ENCODE assay signal across 9 mouse cellular contexts in the genomic region with DNA sequence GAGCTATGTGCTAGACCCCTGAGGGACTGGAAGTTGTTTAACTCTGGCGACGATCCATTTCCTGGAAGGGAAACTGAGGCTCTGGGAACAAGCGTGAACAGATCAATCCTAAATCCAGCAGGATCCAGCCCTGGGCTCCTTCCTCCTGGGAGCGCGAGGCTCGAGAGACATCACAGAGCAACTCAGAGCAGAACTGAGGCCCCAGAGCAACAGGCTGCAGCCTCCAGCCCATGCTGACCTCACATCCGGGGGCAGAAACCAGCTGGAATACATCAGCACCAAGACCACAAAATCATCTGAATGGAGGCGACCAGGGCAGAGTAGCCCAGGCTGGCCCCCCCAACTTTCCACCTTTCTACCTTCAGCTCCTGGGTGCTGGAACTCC. TPM values are rescaled to one million over a fixed set of nuclear protein-coding genes. Genes with fewer than 3 reads are reported as not detected.
A peak's percentile ranks its signal among the peaks of the same experiment; 100 is the strongest.
DNase-seq lines count a peak whose midpoint lies in the region; ATAC-seq and TF ChIP-seq lines count a peak whose summit lies in the region.
"Had no signal": no experiment of that assay in that cellular context is flagged by ENCODE, and none has a peak within 500 bp of the region (broad histone marks: within the 10 kb centered on the region; RNA-seq: fewer than 3 reads in every experiment).

No protein-coding gene starts in this region.

- TF ChIP-seq CTCF in gastrocnemius, adult 2 months (IDR thresholded peaks at IDR 0.05): no peak

- H3K4me3 ChIP-seq in heart, embryonic 11.5 days (ENCODE audit: low read depth, low read length): no peak overlapping the region
- H3K4me3 ChIP-seq in heart, embryonic 16.5 days (ENCODE audit: low read length): no peak overlapping the region
- H3K4me3 ChIP-seq in limb, embryonic 10.5 days: peak overlapping the region; percentile 44
- peak overlapping the region; percentile 10; the same call in 1 of the 2 replicates for H3K4me3 ChIP-seq in neural tube, embryonic 13.5 days
- H3K4me3 ChIP-seq in gastrocnemius, adult 2 months: no peak overlapping the region
- H3K4me3 ChIP-seq: heart, adult 2 months had no signal

- H3K4me2 ChIP-seq in heart, embryonic 11.5 days: peak overlapping the region; percentile 41
- H3K4me2 ChIP-seq in heart, embryonic 16.5 days (ENCODE audit: low read depth, low read length): peak overlapping the region; percentile 24; the same call in 1 of the 2 replicates
- H3K4me2 ChIP-seq in neural tube, embryonic 13.5 days: peak overlapping the region; percentile 43

- H3K36me3 ChIP-seq in heart, embryonic 11.5 days (ENCODE audit: control insufficient read depth, insufficient read depth, low read length): no peaks in the 10 kb centered on the region
- no peaks in the 10 kb centered on the region for H3K36me3 ChIP-seq in heart, embryonic 16.5 days (ENCODE audit: control insufficient read depth, insufficient read depth)
- H3K36me3 ChIP-seq in limb, embryonic 10.5 days: no peaks in the 10 kb centered on the region
- no peaks in the 10 kb centered on the region for H3K36me3 ChIP-seq in neural tube, embryonic 13.5 days

- peaks cover 3% of the 10 kb centered on the region for H3K9me3 ChIP-seq in heart, embryonic 11.5 days (replicated peaks; ENCODE audit: control insufficient read depth, low read length)
- H3K9me3 ChIP-seq in heart, embryonic 16.5 days (replicated peaks; ENCODE audit: control insufficient read depth, low read length): peaks cover 4% of the 10 kb centered on the region; the same call in 1 of the 2 replicates
- 0 out of 2 replicates have a peak, but pooled peaks cover 3% of the 10 kb centered on the region for H3K9me3 ChIP-seq in limb, embryonic 10.5 days (replicated peaks)
- H3K9me3 ChIP-seq in neural tube, embryonic 13.5 days: no peaks in the 10 kb centered on the region

- H3K4me1 ChIP-seq in heart, embryonic 11.5 days (ENCODE audit: control insufficient read depth, insufficient read depth, low read length): peaks cover 10% of the 10 kb centered on the region; the same call in 1 of the 2 replicates
- H3K4me1 ChIP-seq in heart, embryonic 16.5 days (ENCODE audit: control insufficient read depth, insufficient read depth, low read length): peaks cover 9% of the 10 kb centered on the region
- peaks cover 50% of the 10 kb centered on the region for H3K4me1 ChIP-seq in limb, embryonic 10.5 days
- H3K4me1 ChIP-seq in neural tube, embryonic 13.5 days (replicated peaks): peaks cover 22% of the 10 kb centered on the region

- H3K9ac ChIP-seq in heart, embryonic 11.5 days (ENCODE audit: low read depth, low read length): no peak overlapping the region
- H3K9ac ChIP-seq in heart, embryonic 16.5 days (ENCODE audit: low read length): no peak overlapping the region
- no peak overlapping the region for H3K9ac ChIP-seq in neural tube, embryonic 13.5 days

- intact Hi-C loops in gastrocnemius, adult 2 months (cut with DNase I): no loop called here

- no peak overlapping the region for H3K27ac ChIP-seq in heart, embryonic 11.5 days (ENCODE audit: low read depth, low read length)
- H3K27ac ChIP-seq in heart, embryonic 16.5 days (ENCODE audit: low read length): no peak overlapping the region
- H3K27ac ChIP-seq in limb, embryonic 10.5 days: peak overlapping the region; percentile 82
- peak overlapping the region; percentile 46; the same call in 1 of the 2 replicates for H3K27ac ChIP-seq in neural tube, embryonic 13.5 days (replicated peaks)
- H3K27ac ChIP-seq in gastrocnemius, adult 2 months: no peak overlapping the region
- H3K27ac ChIP-seq: heart, adult 2 months had no signal

- no peak for DNase-seq in heart, adult 8-10 months (ENCODE audit: low spot score)
- DNase-seq in limb, embryonic 10.5 days (ENCODE audit: low spot score): no peak
- DNase-seq in layer of hippocampus, postnatal 14 days (ENCODE audit: low spot score in 2 of 2): no peak
- no peak for DNase-seq in gastrocnemius, adult 2 months
- no peak for DNase-seq in adrenal gland, postnatal 4 days (ENCODE audit: low spot score in 2 of 2)

- peaks cover 27% of the 10 kb centered on the region for H3K27me3 ChIP-seq in heart, embryonic 11.5 days (ENCODE audit: control insufficient read depth, insufficient read depth, low read length)
- H3K27me3 ChIP-seq in heart, embryonic 16.5 days (ENCODE audit: control insufficient read depth, insufficient read depth, low read length): peaks cover 13% of the 10 kb centered on the region
- H3K27me3 ChIP-seq in limb, embryonic 10.5 days (ENCODE audit: low read depth, poor library complexity, severe bottlenecking): peaks cover 51% of the 10 kb centered on the region
- peaks cover 39% of the 10 kb centered on the region for H3K27me3 ChIP-seq in neural tube, embryonic 13.5 days

- WGBS in heart, embryonic 11.5 days (ENCODE audit: insufficient replicate concordance): 5% methylated on average over 8 of the region's 8 CpGs
- 24% methylated on average over 8 of the region's 8 CpGs for WGBS in heart, embryonic 16.5 days
- WGBS in limb, embryonic 10.5 days: 8% methylated on average over 8 of the region's 8 CpGs
- 8% methylated on average over 8 of the region's 8 CpGs for WGBS in neural tube, embryonic 13.5 days

- no peak for ATAC-seq in heart, embryonic 11.5 days (replicated peaks; ENCODE audit: insufficient number of reproducible peaks, low FRiP score, low TSS enrichment)
- ATAC-seq in heart, embryonic 16.5 days (replicated peaks; ENCODE audit: extremely low read depth, insufficient read depth, low FRiP score): no peak
- ATAC-seq in neural tube, embryonic 13.5 days (ENCODE audit: low read depth): peak; percentile 13; the same call in 1 of the 2 replicates

RNA-seq across cellular contexts. Expression of a gene that starts 29.8 kb away (rescaled TPM):
- 0.55 and 0.79 TPM in 2 replicates for polyA plus RNA-seq in heart, embryonic 11.5 days (2014; fragmentation: Nextera tagmentation; extraction: Ambion mirVana)
- total RNA-seq in heart, adult 8-10 months (2022): 1 to 10 TPM; 1.2 to 2.4 (median 1.7) TPM
- 0.83 and 0.84 TPM in 2 replicates for polyA plus RNA-seq in heart, embryonic 16.5 days (2015; fragmentation: Nextera tagmentation; extraction: Ambion mirVana)
- polyA plus RNA-seq in limb, embryonic 10.5 days (2016; fragmentation: Nextera tagmentation; extraction: Ambion mirVana): 1.4 and 1.9 TPM in 2 replicates
- 6.1 and 6.8 TPM in 2 replicates for polyA plus RNA-seq in neural tube, embryonic 13.5 days (2015; fragmentation: Nextera tagmentation; extraction: Ambion mirVana)
- total RNA-seq in layer of hippocampus, postnatal 14 days (2021): 1 to 10 TPM; 7.6 to 7.8 TPM
- total RNA-seq in gastrocnemius, adult 2 months (2021): 1 to 10 TPM in 1 of 2 experiments, under 1 TPM in 1; 0.18 to 1.1 TPM
- 10 to 100 TPM; 33.7 to 33.9 TPM for total RNA-seq in adrenal gland, postnatal 4 days (2021)

Comparison
In these comparisons a context has a peak if more than half of its experiments do, and no peak if none do; other contexts are left out.
1. H3K27ac ChIP-seq: peak in limb, embryonic 10.5 days (single experiment) and neural tube, embryonic 13.5 days (single experiment); none in heart, embryonic 11.5 days (single experiment), heart, embryonic 16.5 days (single experiment) and gastrocnemius, adult 2 months (single experiment).
2. H3K4me3 ChIP-seq: peak in limb, embryonic 10.5 days (single experiment) and neural tube, embryonic 13.5 days (single experiment); none in heart, embryonic 11.5 days (single experiment), heart, embryonic 16.5 days (single experiment) and gastrocnemius, adult 2 months (single experiment).
3. Peak in every context shown above with its lines, with median percentiles within 50 percentile points of each other: H3K4me2 ChIP-seq.